Mouse (Mus musculus) heart, postnatal 0 days (tissue): ENCODE results near the gene Cbx2.

ENCODE experiments used
- CTCF ChIP-seq: IDR thresholded peaks from 2 replicates; pipeline ENCODE4 v1.5.1; 2016; ENCODE audit warnings: antibody characterized with exemption, control low read depth, low read depth
- EP300 ChIP-seq: IDR thresholded peaks from 2 replicates; pipeline ENCODE4 v1.6.1; 2016; ENCODE audit warnings: antibody characterized with exemption, low read depth

GRCm38 (mm10) chr11:119047261-119048132, 24.7 kb downstream of the Cbx2 start:
- TF ChIP-seq CTCF = peak; percentile 40
- no peak for TF ChIP-seq EP300
